Mouse (Mus musculus): ENCODE measurements around the gene Efs.

Efs gene

DNA sequence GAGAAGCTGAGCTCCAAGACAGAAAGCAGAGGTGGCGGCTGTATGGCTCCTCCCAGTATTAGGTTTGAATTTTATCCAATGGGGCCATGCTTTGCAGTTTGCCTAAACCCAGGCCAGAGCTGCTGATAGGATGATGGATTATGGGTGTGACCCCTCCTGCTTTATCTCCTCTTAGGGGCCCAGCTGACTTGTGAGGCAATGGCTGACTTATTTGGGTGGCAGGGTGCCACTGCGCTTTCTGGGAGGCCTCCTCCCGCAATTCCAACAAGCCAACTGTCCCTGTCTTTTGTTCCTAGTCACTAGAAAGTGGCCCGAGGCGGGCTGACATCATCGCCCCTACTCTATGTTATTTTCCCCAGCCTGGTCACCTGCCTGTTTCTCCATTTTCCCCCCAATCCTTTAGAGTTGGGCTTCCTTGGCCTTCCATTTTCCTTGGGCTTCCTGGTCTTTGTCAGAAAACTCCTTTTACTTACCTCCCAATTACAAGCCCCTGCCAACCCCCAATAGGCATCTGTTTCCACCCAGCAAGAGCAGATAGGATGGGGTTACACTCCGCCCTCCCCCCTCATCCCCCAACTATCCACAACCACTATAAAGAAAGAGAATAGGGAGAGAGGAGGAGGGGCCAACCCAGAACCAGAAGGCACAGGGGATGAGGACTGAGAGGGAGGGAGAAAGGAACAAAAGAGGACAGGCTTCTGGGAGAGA, 1.1 kb downstream of the Efs start:
- peak; percentile 42 for DNase-seq (ENCODE audit: low read depth, low spot score)

DNA sequence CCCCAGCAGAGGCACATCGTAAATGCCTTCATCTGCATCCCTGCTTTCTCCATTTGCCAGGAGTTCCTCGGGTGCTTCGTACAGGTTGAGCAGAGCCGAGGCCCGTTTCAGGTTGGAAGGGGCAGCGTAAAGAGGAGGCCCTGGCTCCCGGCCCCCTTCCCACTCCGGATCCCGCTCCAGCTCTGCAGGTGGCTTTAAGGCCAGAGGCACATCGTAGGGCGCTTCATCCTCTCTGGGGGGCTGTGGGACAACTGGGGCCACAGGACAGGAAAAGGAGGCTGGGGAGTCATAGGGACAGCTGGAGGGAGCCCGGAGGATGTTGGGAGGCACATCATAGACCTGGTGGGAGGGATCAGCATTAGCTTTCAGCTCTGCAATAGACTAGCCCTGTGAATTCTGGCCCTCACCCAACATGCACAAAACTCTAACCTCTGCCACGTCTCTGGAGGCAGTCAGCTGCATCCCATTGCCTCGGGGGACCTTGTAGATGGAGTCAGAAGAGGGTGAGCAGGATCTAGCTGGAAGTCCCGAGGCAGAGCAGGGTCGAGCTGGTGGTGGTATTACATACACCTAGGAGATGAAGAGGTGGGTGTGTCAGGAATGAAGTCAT, 5.7 kb downstream of the Efs start:
- DNase-seq (ENCODE audit: low read depth, low spot score), result no peak

DNA sequence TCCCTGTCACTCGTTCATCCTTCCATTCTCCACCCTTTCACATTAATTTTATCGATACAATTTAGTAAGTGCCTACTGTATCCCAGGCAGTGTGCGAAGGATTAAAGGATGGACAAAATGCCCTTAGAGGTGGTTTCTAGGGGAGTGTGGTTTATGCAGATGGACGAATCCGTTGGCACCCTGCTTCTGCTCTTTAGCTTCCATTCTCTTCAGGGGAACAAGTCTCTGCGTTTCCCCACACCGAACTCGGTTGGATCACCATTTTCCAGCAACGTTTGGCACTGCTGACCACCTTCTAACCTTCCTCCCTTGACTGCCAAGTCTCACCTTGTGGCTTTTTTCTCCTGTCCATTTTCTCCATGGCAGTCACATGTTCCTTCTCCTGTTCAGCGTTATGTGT, 12.6 kb downstream of the Efs start:
- DNase-seq (ENCODE audit: low read depth, low spot score), result no peak

DNA sequence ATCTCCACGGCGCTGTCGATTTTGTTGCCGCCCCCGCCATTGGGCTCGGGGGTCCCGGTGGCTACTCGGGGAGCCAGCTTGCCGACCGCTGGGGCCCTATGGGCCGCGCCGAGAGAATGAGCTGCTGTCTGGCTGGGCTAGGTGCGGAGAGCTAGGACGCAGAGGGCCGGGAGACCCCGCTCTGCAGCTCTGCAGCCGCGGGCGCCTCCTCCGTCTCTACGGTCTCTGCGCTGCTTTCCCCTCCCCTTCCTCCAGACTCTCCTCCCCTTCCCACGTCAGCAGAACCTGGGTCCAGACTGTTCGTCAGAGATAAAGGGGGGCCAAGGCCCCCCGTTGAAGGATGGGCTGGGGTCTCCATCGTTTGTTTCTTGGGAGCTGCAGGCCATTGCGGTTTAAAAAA, 13.0 kb downstream of the Efs start, which contains the start of gene Slc22a17:
Gene Slc22a17 (minus strand): TSS at position 247 of the 400 bp plus-strand sequence.
- DNase-seq (ENCODE audit: low read depth, low spot score), result peak; percentile 44

DNA sequence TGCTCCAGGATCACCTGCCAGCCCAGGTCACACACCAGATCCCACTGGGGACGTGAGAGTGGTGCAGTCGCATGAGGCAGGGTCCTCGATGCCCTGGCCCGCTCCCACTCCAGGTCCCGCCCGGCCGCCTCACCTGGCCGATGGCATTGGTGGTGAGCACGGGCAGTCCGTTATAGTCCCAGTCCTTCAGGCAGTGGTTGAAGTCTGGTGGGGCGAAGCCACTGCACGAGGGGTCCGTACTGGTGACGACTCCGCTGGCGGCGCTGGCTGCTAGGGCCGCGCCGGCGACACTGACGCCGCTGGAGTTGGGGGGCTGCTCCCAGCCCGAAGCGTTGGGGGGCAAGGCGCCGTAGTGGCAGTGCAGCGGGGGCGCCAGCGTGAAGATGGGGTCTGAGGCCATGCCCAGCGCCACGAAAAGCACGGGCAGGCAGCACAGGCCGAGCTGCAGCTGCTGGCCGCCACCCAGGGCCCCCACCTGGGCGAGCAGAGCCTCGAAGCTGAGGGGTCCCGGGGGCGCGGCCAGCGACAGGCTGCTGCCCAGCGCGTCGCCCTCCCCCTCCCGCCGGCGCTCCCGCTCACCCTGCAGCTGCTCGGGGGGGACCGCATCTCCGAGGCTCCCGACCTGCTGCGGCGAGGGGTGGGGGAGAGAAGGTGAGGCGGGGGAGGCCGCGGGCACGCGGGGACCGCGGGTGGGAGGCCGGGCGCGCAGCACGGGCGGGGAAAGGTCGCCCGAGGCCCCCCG, 13.6 kb downstream of the Efs start:
- DNase-seq (ENCODE audit: low read depth, low spot score), result no peak

DNA sequence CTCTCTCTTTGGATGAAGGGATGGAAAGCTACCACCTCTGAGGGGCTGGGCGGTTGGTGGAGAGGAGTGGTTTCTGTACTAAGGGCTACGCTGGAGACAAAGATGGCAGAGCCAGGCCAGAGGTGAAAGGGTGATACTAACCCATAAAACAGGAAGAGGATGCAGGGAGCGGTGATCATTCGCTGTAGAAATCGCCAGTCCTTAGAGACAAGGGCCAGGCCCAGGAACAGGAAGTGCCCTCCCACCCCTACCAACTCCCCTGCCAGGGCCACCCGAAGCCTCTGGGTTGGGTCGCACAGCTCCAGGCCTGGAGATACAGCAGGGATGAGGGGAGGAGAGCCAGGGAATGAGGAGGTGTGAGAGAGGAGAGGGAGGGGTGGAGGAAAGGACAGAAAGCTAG, 17.2 kb downstream of the Efs start:
- no peak for DNase-seq (ENCODE audit: low read depth, low spot score)

DNA sequence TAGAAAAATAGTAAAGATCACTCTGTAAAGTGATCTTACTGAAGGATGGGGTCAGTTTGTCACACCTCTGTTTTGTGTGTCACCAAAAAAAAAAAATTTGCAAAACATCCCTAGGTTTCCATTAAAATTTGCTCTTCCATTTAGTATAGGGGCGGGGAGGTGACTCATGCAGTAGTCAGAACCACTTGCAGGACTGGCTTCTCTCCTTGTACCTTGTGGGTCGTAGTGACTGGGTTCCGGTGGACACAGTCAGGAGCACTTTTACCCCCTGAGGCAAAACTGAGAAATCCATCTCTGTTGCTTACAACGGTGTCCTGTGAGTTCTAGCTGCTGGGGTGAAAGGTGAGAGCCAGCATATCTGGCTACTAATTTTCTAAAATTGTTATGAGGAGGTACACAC, 22.3 kb downstream of the Efs start:
- DNase-seq (ENCODE audit: low read depth, low spot score), result no peak

DNA sequence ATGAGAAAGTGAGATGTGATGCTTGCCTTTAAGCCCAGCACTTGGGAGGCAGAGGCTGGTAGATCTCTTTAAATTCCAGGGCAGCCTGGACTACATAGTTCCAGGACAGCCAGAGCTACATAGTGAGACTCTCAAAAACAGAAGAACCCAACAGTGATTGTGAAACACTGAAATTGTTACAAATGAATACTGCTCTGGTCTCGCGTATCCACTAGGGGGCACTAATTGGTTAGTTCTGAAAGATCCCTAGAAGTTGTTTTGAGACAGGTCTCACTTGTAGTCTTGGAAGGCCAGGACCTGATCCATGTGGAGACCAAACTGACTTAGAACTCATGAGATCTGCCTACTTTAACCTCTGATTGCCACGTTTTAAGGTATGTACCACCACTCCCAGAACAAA, 25.5 kb downstream of the Efs start:
- DNase-seq (ENCODE audit: low read depth, low spot score), result peak; percentile 84

DNA sequence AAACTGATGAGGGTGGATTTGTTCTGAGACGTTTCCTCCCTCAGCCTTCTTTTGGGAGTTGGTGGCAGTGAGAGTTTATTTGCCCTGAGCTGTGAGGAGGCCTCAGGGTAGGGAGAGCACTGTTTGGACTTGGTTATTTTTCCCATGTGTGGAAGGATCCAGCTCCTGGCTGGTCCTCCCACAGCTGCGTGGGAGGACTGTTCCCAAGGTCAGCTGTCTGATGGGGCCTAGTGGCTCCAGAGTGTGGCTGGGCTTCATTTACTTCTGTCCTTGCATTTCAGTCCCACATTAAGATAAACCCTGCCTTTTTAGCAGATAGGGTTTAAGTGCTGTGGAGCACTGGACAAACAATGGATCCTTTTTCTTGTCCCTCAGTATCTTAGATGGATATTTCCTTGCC, 28.5 kb downstream of the Efs start:
- no peak for DNase-seq (ENCODE audit: low read depth, low spot score)

DNA sequence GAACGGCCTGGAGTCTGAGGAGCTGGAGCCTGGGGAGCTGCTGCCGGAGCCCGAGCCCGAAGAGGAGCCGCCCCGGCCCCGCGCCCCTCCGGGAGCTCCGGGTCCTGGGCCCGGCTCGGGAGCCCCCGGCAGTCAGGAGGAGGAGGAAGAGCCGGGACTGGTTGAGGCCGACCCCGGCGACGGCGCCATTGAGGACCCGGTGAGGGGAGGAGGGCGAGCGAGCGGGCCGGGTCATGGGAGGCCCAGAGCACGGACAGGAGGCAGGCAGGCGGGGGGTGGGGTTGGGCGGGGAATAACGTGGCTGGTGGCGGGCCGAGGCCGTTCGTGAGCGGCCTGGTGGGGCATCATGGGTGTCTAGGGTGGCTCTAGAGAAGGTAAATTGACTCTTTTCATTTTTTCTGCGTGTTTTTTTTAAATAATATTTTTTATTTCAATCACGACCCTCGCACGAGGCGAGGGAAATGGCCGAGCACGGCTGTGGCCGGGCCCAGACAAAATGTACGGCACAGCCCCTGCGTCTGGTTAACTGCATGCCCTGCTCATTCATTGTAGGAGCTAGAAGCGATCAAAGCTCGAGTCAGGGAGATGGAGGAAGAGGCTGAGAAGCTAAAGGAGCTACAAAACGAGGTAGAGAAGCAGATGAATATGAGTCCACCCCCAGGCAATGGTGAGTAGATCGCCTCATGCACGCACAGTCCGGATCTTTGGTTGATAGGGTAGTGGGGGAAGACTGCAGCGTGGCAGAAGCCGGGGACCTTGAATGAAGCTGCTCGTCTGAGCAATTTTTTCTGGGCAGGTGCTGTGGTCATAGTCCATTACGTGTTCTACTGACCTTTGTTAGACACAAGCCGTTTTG, 31.4 kb downstream of the Efs start:
- DNase-seq (ENCODE audit: low read depth, low spot score), result peak; percentile 25

DNA sequence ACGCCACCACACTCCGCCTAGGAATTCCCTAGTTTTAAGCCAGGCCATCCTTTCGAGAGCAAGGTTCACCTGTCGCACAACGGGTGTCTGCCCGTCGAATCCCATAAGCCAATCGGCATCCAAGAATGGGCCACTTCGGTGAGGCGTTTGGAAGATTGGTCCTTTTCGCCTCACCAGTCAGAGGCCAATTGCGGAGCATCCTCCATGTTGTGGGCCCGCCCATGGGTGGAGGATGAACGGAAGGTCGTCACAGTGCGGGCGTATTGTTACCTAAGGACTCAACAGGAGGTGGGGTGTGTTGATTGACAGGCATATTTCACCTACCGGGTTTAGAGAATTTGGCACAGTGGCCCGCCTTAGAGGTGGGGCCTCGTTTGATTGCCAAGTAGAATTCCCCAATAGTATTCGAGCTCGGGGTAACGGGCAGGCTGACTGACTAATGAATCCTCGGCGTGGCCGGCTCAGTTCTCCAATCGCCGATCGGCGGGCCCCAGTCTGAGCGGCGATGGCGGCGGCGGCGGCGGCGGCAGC, 32.2 kb downstream of the Efs start:
- DNase-seq (ENCODE audit: low read depth, low spot score), result peak; percentile 100

DNA sequence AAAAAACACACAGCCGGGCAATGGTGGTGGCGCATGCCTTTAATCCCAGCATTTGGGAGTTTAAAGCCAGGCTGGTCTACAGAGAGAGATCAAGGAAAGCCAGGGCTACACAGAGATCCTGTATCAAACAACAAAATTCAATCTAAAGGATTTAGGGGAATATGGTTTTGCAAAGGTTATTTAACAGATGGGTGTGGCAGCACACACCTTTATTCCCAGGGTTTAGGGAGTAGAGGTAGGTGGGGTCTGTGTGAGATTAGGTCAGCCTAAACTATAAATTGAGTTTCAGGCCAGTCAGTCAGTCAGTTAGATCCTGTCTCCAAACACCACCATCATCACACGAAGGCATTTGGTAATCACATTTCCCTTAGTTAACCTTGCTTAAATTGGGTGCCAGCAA, 33.7 kb downstream of the Efs start, which contains the start of gene Pabpn1:
Gene Pabpn1 (plus strand): TSS at position 301 of the 400 bp plus-strand sequence.
- DNase-seq (ENCODE audit: low read depth, low spot score), result no peak

DNA sequence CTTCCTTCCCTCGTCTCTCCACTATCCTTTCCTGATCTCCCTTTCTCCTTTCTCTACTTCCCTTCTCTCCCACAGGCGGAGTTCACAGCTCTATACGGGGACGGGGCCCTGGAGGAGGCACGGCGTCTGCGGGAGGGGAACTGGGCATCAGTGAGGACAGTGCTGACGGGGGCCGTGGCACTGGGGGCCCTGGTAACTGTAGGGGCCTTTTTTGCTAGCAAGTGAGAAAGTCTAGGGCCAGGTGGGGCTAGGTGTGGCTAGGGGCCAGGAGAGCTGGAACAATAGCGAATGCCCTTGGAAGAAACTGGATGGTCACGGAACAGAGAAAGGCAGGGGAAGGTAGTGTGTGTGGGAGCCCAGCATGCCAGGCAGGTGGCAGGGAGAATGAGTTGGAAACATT, 40.6 kb downstream of the Efs start:
- DNase-seq (ENCODE audit: low read depth, low spot score), result no peak

DNA sequence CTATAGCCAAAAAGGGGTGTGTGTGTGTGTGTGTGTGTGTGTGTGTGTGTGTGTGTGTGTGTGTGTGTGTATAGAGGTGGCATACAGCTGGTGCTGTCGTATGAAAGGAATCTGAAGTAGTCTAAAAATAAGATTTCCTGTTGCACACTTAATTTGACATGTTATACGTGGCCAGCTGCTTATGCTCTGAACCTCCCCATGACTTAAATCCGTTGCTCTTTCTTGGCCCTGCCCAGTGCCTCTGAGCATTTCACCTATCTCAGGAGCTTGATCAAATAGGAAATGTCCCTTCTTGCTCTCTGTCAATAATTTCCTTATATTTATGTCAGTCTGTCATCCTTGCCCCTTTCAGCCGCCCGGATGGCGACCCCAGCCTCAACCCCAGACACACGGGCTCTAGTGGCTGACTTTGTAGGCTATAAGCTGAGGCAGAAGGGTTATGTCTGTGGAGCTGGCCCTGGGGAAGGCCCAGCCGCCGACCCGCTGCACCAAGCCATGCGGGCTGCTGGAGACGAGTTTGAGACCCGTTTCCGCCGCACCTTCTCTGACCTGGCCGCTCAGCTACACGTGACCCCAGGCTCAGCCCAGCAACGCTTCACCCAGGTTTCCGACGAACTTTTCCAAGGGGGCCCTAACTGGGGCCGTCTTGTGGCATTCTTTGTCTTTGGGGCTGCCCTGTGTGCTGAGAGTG, 41.8 kb downstream of the Efs start:
- DNase-seq (ENCODE audit: low read depth, low spot score), result no peak

DNA sequence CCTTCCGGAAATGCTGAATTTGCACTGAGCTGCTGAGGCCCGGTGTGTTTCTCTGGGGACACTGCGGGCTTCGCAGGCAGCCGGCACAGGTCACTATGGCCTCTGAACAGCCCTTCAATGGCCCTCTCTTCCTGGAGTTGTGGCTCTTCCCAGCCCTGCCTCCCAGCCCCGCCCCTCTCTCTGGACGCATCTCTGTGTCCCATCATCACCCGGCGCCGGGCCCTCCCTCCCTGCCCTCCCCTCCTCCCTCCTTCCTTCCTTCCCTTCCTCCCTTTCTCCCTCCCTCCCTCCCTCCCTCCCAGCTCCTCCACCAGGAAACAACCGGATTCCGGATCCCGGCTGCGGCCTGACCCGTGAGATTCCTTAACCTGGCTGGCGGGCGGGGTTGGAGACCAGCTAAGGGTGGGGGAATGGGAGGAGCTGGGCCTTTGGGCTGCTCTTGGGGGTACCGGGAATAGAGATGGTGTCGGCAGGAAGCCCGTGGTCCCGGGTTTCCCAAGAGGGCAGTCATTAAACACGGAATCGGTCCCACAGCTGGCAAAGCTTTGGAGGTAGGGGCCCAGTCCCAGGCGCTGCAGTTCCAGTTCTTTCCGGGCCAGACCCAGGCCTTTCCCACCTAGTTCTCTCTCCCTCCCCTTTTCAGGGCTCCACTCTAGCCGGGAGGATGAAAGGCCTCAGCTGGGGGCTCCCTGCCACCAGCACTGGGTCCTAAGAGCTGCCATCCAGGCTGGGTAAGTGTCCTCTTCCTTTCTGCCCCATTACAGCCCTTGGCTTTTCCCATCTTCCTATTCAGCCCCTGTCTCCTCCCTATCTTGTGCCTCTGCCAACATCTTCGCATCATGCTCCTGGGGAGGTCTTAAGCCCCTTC, 42.5 kb downstream of the Efs start, which contains the start of the genes Bcl2l2 and Gm20521:
Gene Bcl2l2 (plus strand): TSS at position 224 of the 868 bp plus-strand sequence.
Gene Gm20521 (plus strand): TSS at position 288 of the 868 bp plus-strand sequence.
- peak; percentile 85 for DNase-seq (ENCODE audit: low read depth, low spot score)

DNA sequence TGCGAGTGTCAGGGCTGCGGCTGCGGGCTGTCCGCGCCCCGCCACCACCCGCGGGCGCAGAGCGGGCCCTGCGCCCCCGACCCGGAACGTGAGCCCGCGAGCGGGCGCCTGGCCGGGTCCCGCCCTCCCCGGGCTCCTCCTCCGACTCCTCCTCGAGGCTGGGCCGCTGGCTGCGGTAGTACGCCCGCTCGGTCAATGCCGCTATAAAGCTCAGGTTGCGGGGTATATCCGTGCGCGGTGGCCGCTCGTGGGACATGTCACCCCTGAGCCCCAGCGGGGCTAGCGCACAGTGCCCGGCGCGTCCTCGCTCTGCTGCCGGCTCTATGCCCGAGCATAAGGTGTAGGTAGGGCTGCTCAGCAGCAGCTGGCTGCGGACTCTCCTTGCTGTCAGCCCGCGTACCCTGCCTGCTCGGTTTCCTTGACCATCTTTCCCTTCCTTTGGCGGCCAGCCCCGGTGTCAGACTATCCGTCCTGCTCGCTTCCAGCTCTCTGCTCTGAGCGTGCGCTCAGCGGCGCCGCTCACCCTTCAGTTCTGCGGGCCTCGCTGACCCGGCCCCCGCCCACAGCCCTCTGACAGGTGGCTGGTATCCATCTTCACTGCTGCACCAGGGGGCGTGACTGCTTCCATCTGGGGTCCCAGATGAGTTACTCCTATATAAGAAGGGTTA, 48.7 kb downstream of the Efs start, which contains the start of gene Ppp1r3e:
Gene Ppp1r3e (minus strand): TSS at position 503 of the 668 bp plus-strand sequence.
- peak; percentile 38 for DNase-seq (ENCODE audit: low read depth, low spot score)

DNA sequence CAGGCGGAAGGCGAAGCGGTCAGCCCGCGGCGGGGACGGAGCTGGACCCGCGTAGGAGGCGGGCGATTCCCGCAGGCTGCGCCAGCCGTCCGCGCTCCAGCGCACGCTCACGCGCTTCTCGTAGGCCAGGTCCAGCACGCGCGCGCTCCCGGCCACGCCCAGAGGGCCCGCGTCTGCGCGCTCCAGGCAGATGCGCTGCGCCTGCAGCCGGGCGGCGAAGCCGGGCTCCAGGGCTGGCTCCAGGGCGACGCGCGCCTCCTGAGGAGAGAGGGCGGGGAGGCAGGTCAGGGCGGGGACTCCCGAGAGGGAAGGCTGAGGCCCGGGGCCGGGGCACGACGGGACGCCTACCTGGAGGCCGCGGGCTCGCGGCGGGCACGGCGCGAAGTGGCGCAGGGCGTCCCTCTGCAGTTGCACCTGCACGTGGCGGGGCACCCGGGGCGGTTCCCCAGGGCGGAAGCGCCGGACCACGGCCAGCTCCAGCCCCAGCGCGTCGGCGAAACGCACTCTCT, 49.3 kb downstream of the Efs start:
- peak; percentile 91 for DNase-seq (ENCODE audit: low read depth, low spot score)

DNA sequence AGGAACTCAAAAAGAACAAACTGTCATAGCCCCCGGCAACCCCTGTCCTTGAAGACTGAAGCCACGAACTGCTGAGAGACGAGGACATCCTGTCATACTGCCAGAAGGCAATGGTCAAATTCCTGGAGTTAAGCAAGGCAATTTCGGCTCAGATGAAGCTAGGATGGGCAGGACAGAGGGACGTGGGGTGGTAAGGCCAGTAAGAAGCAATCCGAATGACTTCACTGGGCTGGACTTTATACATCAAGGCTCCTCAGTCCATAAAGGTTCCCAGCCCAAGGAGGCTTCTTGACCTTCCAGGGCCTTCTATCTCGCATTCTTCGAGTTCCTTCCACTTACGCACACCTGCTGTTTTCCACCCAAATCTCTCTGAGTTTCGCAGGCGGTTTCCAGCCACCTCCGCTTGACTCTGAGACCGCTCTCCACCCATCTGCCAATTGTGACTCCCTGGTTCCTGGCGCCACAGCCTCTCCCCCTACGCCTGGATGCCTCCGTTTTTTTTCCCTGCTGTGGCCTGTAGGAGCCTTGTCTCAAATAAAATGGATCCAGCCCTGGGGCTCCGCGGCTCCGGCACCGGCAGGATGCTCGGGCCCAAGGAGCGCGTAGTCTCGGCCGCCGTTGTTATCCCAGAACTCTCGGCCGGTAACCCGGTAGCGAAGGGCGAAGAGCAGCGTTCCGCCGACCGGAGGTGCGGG, 49.9 kb downstream of the Efs start:
- peak; percentile 67 for DNase-seq (ENCODE audit: low read depth, low spot score)

Data from ES-CJ7 (cell line).